Mouse (Mus musculus): Measurements from ENCODE around the gene Clybl.

- TF ChIP-seq CTCF (IDR thresholded peaks at IDR 0.05; ENCODE audit: low read depth) (no peak), EP300 (optimal IDR thresholded peaks at IDR 0.05) (no peak)
Measured at GRCm38 (mm10) chr14:122256261-122256634, 74.7 kb downstream of the Clybl start.

All from stomach, postnatal 0 days (tissue).